Mouse (Mus musculus) ES-E14 (cell line): ENCODE data around the gene Cmas.

Experiments used
- MAFK ChIP-seq: IDR thresholded peaks from 2 replicates; pipeline ENCODE4 v1.6.1; 2014; ENCODE audit warnings: mild to moderate bottlenecking, low read depth, low read length, inconsistent platforms; ENCODE audit not compliant: insufficient read depth
- ZNF384 ChIP-seq: IDR thresholded peaks from 2 replicates; pipeline ENCODE4 v1.6.1; 2012; ENCODE audit warnings: low read depth, low read length, inconsistent platforms

DNA sequence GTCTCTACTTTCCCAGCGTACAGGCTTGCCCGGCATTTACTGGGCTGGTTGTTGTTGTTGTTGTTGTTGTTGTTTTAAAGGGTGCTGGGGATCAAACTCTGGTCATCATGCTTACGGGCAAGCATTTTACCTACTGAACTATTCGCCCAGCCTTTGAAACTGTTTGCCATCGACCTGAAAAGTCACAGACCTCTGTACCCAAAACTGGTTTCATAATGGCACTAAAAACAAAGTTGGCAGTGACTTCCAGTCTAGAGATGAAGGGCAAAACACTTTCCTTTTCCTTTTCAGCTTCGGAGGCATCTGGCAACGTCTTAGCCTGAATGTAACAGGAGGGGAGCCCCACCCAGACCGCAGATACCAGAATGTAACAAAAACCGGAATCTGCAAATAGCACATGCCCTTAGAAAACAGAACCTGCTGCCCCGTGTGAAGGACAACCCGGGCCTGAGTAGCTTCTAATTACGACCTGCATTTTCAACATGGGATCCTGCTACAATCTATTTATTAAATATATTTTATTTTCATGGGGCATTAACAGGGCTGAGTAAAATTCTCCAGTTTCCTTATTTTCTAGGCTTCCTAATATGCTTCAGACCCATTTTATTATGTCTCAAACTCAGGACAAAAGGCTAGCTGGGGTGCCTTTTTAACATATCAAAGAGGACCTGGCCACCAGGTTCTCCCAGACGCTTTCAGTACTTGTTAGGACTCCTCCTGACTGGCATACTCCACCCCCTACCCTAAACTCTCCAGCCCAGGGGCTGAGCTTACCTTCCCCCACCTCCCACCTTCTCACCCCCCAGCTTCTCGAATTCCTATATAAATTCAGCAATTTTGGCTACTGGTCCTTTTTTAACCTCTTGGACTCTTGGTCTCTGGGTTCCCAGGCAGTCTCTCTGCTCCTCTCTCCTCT, 3.9 kb upstream of the Cmas start:
- no peak for TF ChIP-seq ZNF384
- TF ChIP-seq MAFK = no peak
